Mouse (Mus musculus) midbrain, embryonic 14.5 days (tissue): ENCODE data around the gene Man1b1. TPM values are rescaled to one million over a fixed set of nuclear protein-coding genes. Genes with fewer than 3 reads are reported as not detected.
A peak's percentile ranks its signal among the peaks of the same experiment; 100 is the strongest.

Experiments used
- ATAC-seq: fragments of 200-750 bp; cut with Nextera tagmentation; 2 replicates; pipeline ENCODE4 v1.8.0; 2017; ENCODE audit warnings: moderate number of reproducible peaks, moderate library complexity; ENCODE audit not compliant: low FRiP score, low TSS enrichment
- DNase-seq: peaks from one replicate; pipeline ENCODE4 v3.0.0-alpha.2; 2015
- H3K27ac ChIP-seq: fragments of 300-500 bp; sonication (generic); replicated peaks from 2 replicates; pipeline ENCODE4 v1.5.1; 2014; ENCODE audit warnings: mild to moderate bottlenecking, low read depth, low read length, moderate library complexity
- H3K27me3 ChIP-seq: fragments of 300-500 bp; sonication (generic); 2 replicates; pipeline ENCODE4 v1.6.1; 2014; ENCODE audit warnings: low read length, control low read depth, mixed read lengths; ENCODE audit not compliant: control insufficient read depth, insufficient read depth
- H3K36me3 ChIP-seq: fragments of 300-500 bp; sonication (generic); 2 replicates; pipeline ENCODE4 v1.6.1; 2014; ENCODE audit warnings: low read length, control low read depth; ENCODE audit not compliant: control insufficient read depth, insufficient read depth
- H3K4me1 ChIP-seq: fragments of 300-500 bp; sonication (generic); 2 replicates; pipeline ENCODE4 v1.6.1; 2014; ENCODE audit warnings: mild to moderate bottlenecking, antibody characterized with exemption, low read length, control low read depth; ENCODE audit not compliant: control insufficient read depth, insufficient read depth
- H3K4me2 ChIP-seq: fragments of 300-500 bp; sonication (generic); 2 replicates; pipeline ENCODE4 v1.6.1; 2014; ENCODE audit warnings: mild to moderate bottlenecking, low read length, moderate library complexity
- H3K4me3 ChIP-seq: fragments of 300-500 bp; sonication (generic); replicated peaks from 2 replicates; pipeline ENCODE4 v1.5.1; 2014; ENCODE audit warnings: low read depth, low read length
- H3K9ac ChIP-seq: fragments of 300-500 bp; sonication (generic); replicated peaks from 2 replicates; pipeline ENCODE4 v1.6.1; 2014; ENCODE audit warnings: mild to moderate bottlenecking, low read length, moderate library complexity
- H3K9me3 ChIP-seq: fragments of 300-500 bp; sonication (generic); 2 replicates; pipeline ENCODE4 v1.6.1; 2016; ENCODE audit warnings: low read length, control low read depth, mixed read lengths; ENCODE audit not compliant: control insufficient read depth
- WGBS: fragments of 180-500 bp; shearing (Covaris S2); extraction: QIAGEN DNeasy Blood & Tissue Kit; methylation state at CpG from one replicate; pipeline ENCODE4 v1.1.7; 2014; 5-methylcytosine and 5-hydroxymethylcytosine counted together
- polyA plus RNA-seq: library from polyadenylated mRNA; unstranded; fragments of >200 nt; fragmentation: Nextera tagmentation; extraction: Ambion mirVana; gene quantifications from 2 replicates; pipeline ENCODE4 v1.2.1, GENCODE M21; 2014

Man1b1 gene
- 71.2 and 78.7 TPM in 2 replicates for polyA plus RNA-seq

GRCm38 (mm10) chr2:25332286-25333160, at the start of gene Man1b1:
Gene Man1b1, plus strand, starts transcription at chr2:25332338.
- peak; percentile 100 for DNase-seq
- peaks cover 11% of the 10 kb centered on the region for H3K4me1 ChIP-seq
- H3K9ac ChIP-seq, result peak within 1 kb of the TSS; percentile 83
- peak; percentile 98 for ATAC-seq
- H3K36me3 ChIP-seq, result peaks cover 40% of the 10 kb centered on the region
- peak within 1 kb of the TSS; percentile 92 for H3K4me3 ChIP-seq
- peak within 1 kb of the TSS; percentile 93 for H3K4me2 ChIP-seq
- H3K27ac ChIP-seq, result peak within 1 kb of the TSS; percentile 91
- WGBS, result under 1% methylated on average over 78 of the region's 78 CpGs
- H3K27me3 ChIP-seq, result no peaks in the 10 kb centered on the region
- no peaks in the 10 kb centered on the region for H3K9me3 ChIP-seq

GRCm38 (mm10) chr2:25285551-25285950, 46.6 kb upstream of the Man1b1 start:
- Histone ChIP-seq H3K9me3 (no peaks in the 10 kb centered on the region), H3K9ac (no peak overlapping the region), H3K36me3 (peaks cover 54% of the 10 kb centered on the region), H3K4me2 (no peak overlapping the region), H3K4me1 (0 out of 2 replicates have a peak, but pooled peaks cover 1% of the 10 kb centered on the region), H3K27me3 (peaks cover 20% of the 10 kb centered on the region), H3K27ac (no peak overlapping the region), H3K4me3 (no peak overlapping the region)
- no peak for ATAC-seq
- whole genome bisulfite sequencing, result 92% methylated on average over 2 of the region's 2 CpGs
- no peak for DNase-seq

GRCm38 (mm10) chr2:25286314-25286713, 45.8 kb upstream of the Man1b1 start:
- H3K36me3 ChIP-seq, result peaks cover 46% of the 10 kb centered on the region
- 0 out of 2 replicates have a peak, but pooled peaks cover 5% of the 10 kb centered on the region for H3K4me1 ChIP-seq
- no peak for ATAC-seq
- no peak for DNase-seq
- H3K27ac ChIP-seq, result no peak overlapping the region
- H3K4me2 ChIP-seq, result no peak overlapping the region
- H3K9ac ChIP-seq, result no peak overlapping the region
- peaks cover 27% of the 10 kb centered on the region for H3K27me3 ChIP-seq
- H3K9me3 ChIP-seq, result no peaks in the 10 kb centered on the region
- H3K4me3 ChIP-seq, result no peak overlapping the region
- WGBS, result 85% methylated on average over 1 of the region's 1 CpGs

GRCm38 (mm10) chr2:25286837-25287636, 45.1 kb upstream of the Man1b1 start:
- Histone ChIP-seq H3K4me1 (0 out of 2 replicates have a peak, but pooled peaks cover 5% of the 10 kb centered on the region), H3K27me3 (peaks cover 35% of the 10 kb centered on the region), H3K9ac (no peak overlapping the region), H3K4me2 (no peak overlapping the region), H3K9me3 (no peaks in the 10 kb centered on the region), H3K36me3 (peaks cover 41% of the 10 kb centered on the region), H3K4me3 (no peak overlapping the region), H3K27ac (no peak overlapping the region)
- ATAC-seq, result no peak
- no peak for DNase-seq
- WGBS, result 54% methylated on average over 7 of the region's 7 CpGs

GRCm38 (mm10) chr2:25287927-25288649, 44.0 kb upstream of the Man1b1 start, which contains the start of gene Tmem210:
Gene Tmem210, plus strand, starts transcription at chr2:25288145.
- Histone ChIP-seq H3K36me3 (peaks cover 32% of the 10 kb centered on the region), H3K9ac (no peak within 1 kb of the TSS), H3K4me1 (0 out of 2 replicates have a peak, but pooled peaks cover 5% of the 10 kb centered on the region), H3K27me3 (peaks cover 45% of the 10 kb centered on the region), H3K9me3 (no peaks in the 10 kb centered on the region), H3K4me2 (no peak within 1 kb of the TSS), H3K27ac (no peak within 1 kb of the TSS), H3K4me3 (no peak within 1 kb of the TSS)
- DNase-seq, result no peak
- no peak for ATAC-seq
- WGBS, result 83% methylated on average over 6 of the region's 6 CpGs

- ATAC-seq (no peak), DNase-seq (no peak)
- Histone ChIP-seq H3K27ac (no peak overlapping the region), H3K36me3 (peaks cover 26% of the 10 kb centered on the region), H3K4me3 (no peak overlapping the region), H3K4me1 (0 out of 2 replicates have a peak, but pooled peaks cover 5% of the 10 kb centered on the region), H3K9me3 (no peaks in the 10 kb centered on the region), H3K27me3 (peaks cover 52% of the 10 kb centered on the region), H3K9ac (no peak overlapping the region), H3K4me2 (no peak overlapping the region)
- WGBS, result 80% methylated on average over 7 of the region's 7 CpGs
Measured at GRCm38 (mm10) chr2:25288734-25289345, 43.3 kb upstream of the Man1b1 start.

- Histone ChIP-seq H3K36me3 (peaks cover 18% of the 10 kb centered on the region), H3K27ac (no peak within 1 kb of the TSS), H3K9ac (peak within 1 kb of the TSS; percentile 36; the same call in 1 of the 2 replicates), H3K4me2 (peak within 1 kb of the TSS; percentile 49), H3K4me1 (0 out of 2 replicates have a peak, but pooled peaks cover 5% of the 10 kb centered on the region), H3K9me3 (no peaks in the 10 kb centered on the region), H3K4me3 (peak within 1 kb of the TSS; percentile 22), H3K27me3 (peaks cover 54% of the 10 kb centered on the region)
- no peak for DNase-seq
- WGBS, result 12% methylated on average over 11 of the region's 11 CpGs
- ATAC-seq, result no peak
Measured at GRCm38 (mm10) chr2:25289651-25290050, 42.5 kb upstream of the Man1b1 start, which contains the start of gene Lrrc26. Gene Lrrc26, plus strand, starts transcription at chr2:25289915.
